Mouse (Mus musculus): Measurements from ENCODE around the gene Smox. TPM values are rescaled to one million over a fixed set of nuclear protein-coding genes. Genes with fewer than 3 reads are reported as not detected.
"Not testable (repeated sequence)": the region's sequence is repeated elsewhere in the genome, so short reads cannot be mapped to it uniquely, and the experiment has no call there.

Gene Smox
- polyA plus RNA-seq, 1 experiment = 49.1 TPM

DNA sequence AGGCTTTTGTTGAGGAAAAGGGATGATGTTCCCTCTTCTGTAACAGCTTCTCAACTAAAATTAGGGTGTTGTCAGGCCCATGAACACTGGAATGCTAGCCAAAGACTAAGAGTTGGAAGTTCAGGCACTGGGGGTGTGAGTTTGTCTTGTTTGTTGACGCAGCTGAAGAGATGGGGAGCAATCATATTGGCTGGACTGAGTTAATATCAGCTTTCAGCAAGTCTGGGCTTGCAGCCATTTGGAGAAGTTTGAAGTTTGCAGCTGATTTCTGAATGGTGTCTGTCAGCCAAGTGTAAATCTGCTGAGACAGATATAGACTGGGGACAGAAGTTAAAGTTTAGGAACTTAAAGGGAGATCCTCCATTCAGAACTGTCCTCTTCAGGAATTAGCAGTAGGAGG, 21.4 kb upstream of the Smox start:
- TF ChIP-seq POLR2A (IDR thresholded peaks at IDR 0.05; ENCODE audit: control insufficient read depth, extremely low read depth, insufficient read depth, low read length, poor library complexity) = no peak
- TF ChIP-seq CTCF (IDR thresholded peaks at IDR 0.05; ENCODE audit: borderline replicate concordance, control insufficient read depth, extremely low read depth, insufficient read depth, low read length, poor library complexity) = no peak
- H3K4me3 ChIP-seq (ENCODE audit: control insufficient read depth, insufficient read depth, low read length) = no peak overlapping the region
- no peaks in the 10 kb centered on the region for H3K36me3 ChIP-seq (ENCODE audit: control insufficient read depth, insufficient read depth, low read length)
- H3K27me3 ChIP-seq (ENCODE audit: control insufficient read depth, insufficient read depth, low read length) = no peaks in the 10 kb centered on the region
- 83% methylated on average over 1 of the region's 1 CpGs for WGBS
- H3K4me1 ChIP-seq (replicated peaks; ENCODE audit: control insufficient read depth, insufficient read depth, low read length) = no peaks in the 10 kb centered on the region
- no peak overlapping the region for H3K27ac ChIP-seq (ENCODE audit: control insufficient read depth, insufficient read depth, low read length)
- no peak for DNase-seq

DNA sequence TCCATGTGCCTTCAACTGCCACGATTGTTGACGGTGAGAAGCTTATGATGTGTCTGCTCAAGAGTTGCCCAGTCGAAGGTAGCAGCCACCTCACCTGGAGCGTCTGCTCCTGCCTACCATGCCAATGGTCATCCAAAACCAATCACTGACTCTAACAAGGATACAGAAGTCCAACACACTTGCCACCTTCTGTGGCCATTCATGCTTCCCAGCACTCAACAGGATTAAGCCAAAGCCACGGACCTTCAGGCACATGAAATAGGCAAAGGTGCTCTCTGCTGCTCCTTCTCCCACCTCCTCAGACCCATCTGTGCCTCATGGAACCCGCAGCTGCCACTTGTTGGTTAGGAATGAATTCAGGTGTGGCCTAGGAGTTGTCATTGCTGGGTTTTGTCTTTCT, 17.5 kb upstream of the Smox start:
- Histone ChIP-seq H3K4me3 (ENCODE audit: control insufficient read depth, insufficient read depth, low read length) (no peak overlapping the region), H3K27ac (ENCODE audit: control insufficient read depth, insufficient read depth, low read length) (no peak overlapping the region), H3K27me3 (ENCODE audit: control insufficient read depth, insufficient read depth, low read length) (no peaks in the 10 kb centered on the region), H3K36me3 (ENCODE audit: control insufficient read depth, insufficient read depth, low read length) (no peaks in the 10 kb centered on the region), H3K4me1 (replicated peaks; ENCODE audit: control insufficient read depth, insufficient read depth, low read length) (no peaks in the 10 kb centered on the region)
- TF ChIP-seq POLR2A (IDR thresholded peaks at IDR 0.05; ENCODE audit: control insufficient read depth, extremely low read depth, insufficient read depth, low read length, poor library complexity) (no peak), CTCF (IDR thresholded peaks at IDR 0.05; ENCODE audit: borderline replicate concordance, control insufficient read depth, extremely low read depth, insufficient read depth, low read length, poor library complexity) (no peak)
- WGBS = 95% methylated on average over 6 of the region's 6 CpGs
- DNase-seq = no peak

DNA sequence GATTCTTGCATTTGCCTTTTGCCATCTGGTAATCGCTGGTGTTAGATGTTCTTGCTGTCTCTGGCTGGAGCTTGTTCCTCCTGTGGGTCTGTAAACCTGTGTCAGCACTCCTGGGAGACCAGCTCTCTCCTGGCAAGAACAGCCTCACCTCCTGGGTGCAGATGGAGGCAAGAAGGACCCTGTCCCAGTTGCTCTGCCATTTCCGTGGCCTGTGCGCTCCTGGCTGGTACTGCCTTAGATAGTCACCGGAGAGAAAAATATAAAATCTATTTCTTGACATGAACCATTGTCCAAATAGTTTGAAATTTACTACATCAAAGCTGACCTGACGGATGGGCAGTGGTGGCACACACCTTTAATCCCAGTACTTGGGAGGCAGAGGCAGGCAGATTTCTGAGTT, 14.2 kb upstream of the Smox start:
- H3K27ac ChIP-seq (ENCODE audit: control insufficient read depth, insufficient read depth, low read length); H3K36me3 ChIP-seq (ENCODE audit: control insufficient read depth, insufficient read depth, low read length); H3K27me3 ChIP-seq (ENCODE audit: control insufficient read depth, insufficient read depth, low read length); H3K4me1 ChIP-seq (replicated peaks; ENCODE audit: control insufficient read depth, insufficient read depth, low read length); H3K4me3 ChIP-seq (ENCODE audit: control insufficient read depth, insufficient read depth, low read length); DNase-seq: not testable (repeated sequence)
- WGBS = 95% methylated on average over 5 of the region's 5 CpGs

GRCm38 (mm10) chr2:131477917-131478316, 13.4 kb upstream of the Smox start:
- TF ChIP-seq CTCF (IDR thresholded peaks at IDR 0.05; ENCODE audit: borderline replicate concordance, control insufficient read depth, extremely low read depth, insufficient read depth, low read length, poor library complexity) (no peak), POLR2A (IDR thresholded peaks at IDR 0.05; ENCODE audit: control insufficient read depth, extremely low read depth, insufficient read depth, low read length, poor library complexity) (no peak)
- Histone ChIP-seq H3K4me3 (ENCODE audit: control insufficient read depth, insufficient read depth, low read length) (no peak overlapping the region), H3K27me3 (ENCODE audit: control insufficient read depth, insufficient read depth, low read length) (no peaks in the 10 kb centered on the region), H3K36me3 (ENCODE audit: control insufficient read depth, insufficient read depth, low read length) (no peaks in the 10 kb centered on the region), H3K4me1 (replicated peaks; ENCODE audit: control insufficient read depth, insufficient read depth, low read length) (peaks cover 13% of the 10 kb centered on the region), H3K27ac (ENCODE audit: control insufficient read depth, insufficient read depth, low read length) (no peak overlapping the region)
- DNase-seq = no peak
- WGBS = 93% methylated on average over 6 of the region's 6 CpGs

GRCm38 (mm10) chr2:131478349-131478748, 12.9 kb upstream of the Smox start:
- 80% methylated on average over 8 of the region's 8 CpGs for WGBS
- TF ChIP-seq CTCF (IDR thresholded peaks at IDR 0.05; ENCODE audit: borderline replicate concordance, control insufficient read depth, extremely low read depth, insufficient read depth, low read length, poor library complexity) (no peak), POLR2A (IDR thresholded peaks at IDR 0.05; ENCODE audit: control insufficient read depth, extremely low read depth, insufficient read depth, low read length, poor library complexity) (no peak)
- no peak for DNase-seq

GRCm38 (mm10) chr2:131478916-131479315, 12.4 kb upstream of the Smox start:
- H3K27me3 ChIP-seq (ENCODE audit: control insufficient read depth, insufficient read depth, low read length) = no peaks in the 10 kb centered on the region
- no peak for TF ChIP-seq CTCF (IDR thresholded peaks at IDR 0.05; ENCODE audit: borderline replicate concordance, control insufficient read depth, extremely low read depth, insufficient read depth, low read length, poor library complexity)
- TF ChIP-seq POLR2A (IDR thresholded peaks at IDR 0.05; ENCODE audit: control insufficient read depth, extremely low read depth, insufficient read depth, low read length, poor library complexity) = no peak
- no peaks in the 10 kb centered on the region for H3K36me3 ChIP-seq (ENCODE audit: control insufficient read depth, insufficient read depth, low read length)
- H3K4me3 ChIP-seq (ENCODE audit: control insufficient read depth, insufficient read depth, low read length) = no peak overlapping the region
- H3K27ac ChIP-seq (ENCODE audit: control insufficient read depth, insufficient read depth, low read length) = no peak overlapping the region
- H3K4me1 ChIP-seq (replicated peaks; ENCODE audit: control insufficient read depth, insufficient read depth, low read length) = peaks cover 17% of the 10 kb centered on the region
- DNase-seq = no peak
- WGBS = 95% methylated on average over 4 of the region's 4 CpGs

More at GRCm38 (mm10) chr2:131478349-131478748, 12.9 kb upstream of the Smox start:
- Histone ChIP-seq H3K4me3 (ENCODE audit: control insufficient read depth, insufficient read depth, low read length) (no peak overlapping the region), H3K27ac (ENCODE audit: control insufficient read depth, insufficient read depth, low read length) (no peak overlapping the region), H3K36me3 (ENCODE audit: control insufficient read depth, insufficient read depth, low read length) (no peaks in the 10 kb centered on the region), H3K4me1 (replicated peaks; ENCODE audit: control insufficient read depth, insufficient read depth, low read length) (peaks cover 13% of the 10 kb centered on the region), H3K27me3 (ENCODE audit: control insufficient read depth, insufficient read depth, low read length) (no peaks in the 10 kb centered on the region)

- Histone ChIP-seq H3K27ac (ENCODE audit: control insufficient read depth, insufficient read depth, low read length) (no peak overlapping the region), H3K27me3 (ENCODE audit: control insufficient read depth, insufficient read depth, low read length) (no peaks in the 10 kb centered on the region), H3K4me1 (replicated peaks; ENCODE audit: control insufficient read depth, insufficient read depth, low read length) (peaks cover 17% of the 10 kb centered on the region), H3K36me3 (ENCODE audit: control insufficient read depth, insufficient read depth, low read length) (no peaks in the 10 kb centered on the region), H3K4me3 (ENCODE audit: control insufficient read depth, insufficient read depth, low read length) (no peak overlapping the region)
- TF ChIP-seq CTCF (IDR thresholded peaks at IDR 0.05; ENCODE audit: borderline replicate concordance, control insufficient read depth, extremely low read depth, insufficient read depth, low read length, poor library complexity) (no peak), POLR2A (IDR thresholded peaks at IDR 0.05; ENCODE audit: control insufficient read depth, extremely low read depth, insufficient read depth, low read length, poor library complexity) (no peak)
- WGBS = 90% methylated on average over 1 of the region's 1 CpGs
- no peak for DNase-seq
Measured at GRCm38 (mm10) chr2:131481733-131482132, 9.6 kb upstream of the Smox start.

All from thymus, adult 2 months (tissue).